Comparison of ENCODE assay signal across 9 mouse cellular contexts in genomic region chr2:14608606-14609005, GRCm38 (mm10). TPM values are rescaled to one million over a fixed set of nuclear protein-coding genes. Genes with fewer than 3 reads are reported as not detected.
A peak's percentile ranks its signal among the peaks of the same experiment; 100 is the strongest.
DNase-seq lines count a peak whose midpoint lies in the region; ATAC-seq and TF ChIP-seq lines count a peak whose summit lies in the region.
"Had no signal": no experiment of that assay in that cellular context is flagged by ENCODE, and none has a peak within 500 bp of the region (broad histone marks: within the 10 kb centered on the region; RNA-seq: fewer than 3 reads in every experiment).

No protein-coding gene starts in this region.

- ATAC-seq in midbrain, embryonic 12.5 days (ENCODE audit: low FRiP score, low read depth), result 0 out of 2 replicates have a peak, but pooled peaks have one; percentile 3
- no peak for ATAC-seq in midbrain, embryonic 15.5 days (replicated peaks)
- ATAC-seq in midbrain, postnatal 0 days (ENCODE audit: low FRiP score), result no peak
- no peak for ATAC-seq in kidney, embryonic 14.5 days (ENCODE audit: low FRiP score, low TSS enrichment)

- intact Hi-C loops in heart, adult 2 months (cut with DNase I), result loop anchor here (1.0 to 10.0 kb wide), 4 partner anchors 34 to 216 kb away; no protein-coding TSS in a partner anchor
- intact Hi-C loops in heart, postnatal 25 days (cut with DNase I), result loop anchor here (2.0 to 10.0 kb wide), 2 partner anchors 32 to 114 kb away; no protein-coding TSS in a partner anchor

- no peak overlapping the region for H3K4me2 ChIP-seq in midbrain, embryonic 12.5 days (replicated peaks)
- no peak overlapping the region for H3K4me2 ChIP-seq in midbrain, embryonic 15.5 days
- no peak overlapping the region for H3K4me2 ChIP-seq in midbrain, postnatal 0 days (ENCODE audit: low read depth, low read length, poor library complexity, severe bottlenecking)
- no peak overlapping the region for H3K4me2 ChIP-seq in kidney, embryonic 14.5 days (replicated peaks; ENCODE audit: low read depth, low read length)

- H3K9ac ChIP-seq in midbrain, embryonic 12.5 days (replicated peaks), result no peak overlapping the region
- no peak overlapping the region for H3K9ac ChIP-seq in midbrain, embryonic 15.5 days
- H3K9ac ChIP-seq in heart, adult 2 months (ENCODE audit: low read depth, low read length), result no peak overlapping the region
- no peak overlapping the region for H3K9ac ChIP-seq in midbrain, postnatal 0 days (replicated peaks; ENCODE audit: low read length, poor library complexity, severe bottlenecking)
- no peak overlapping the region for H3K9ac ChIP-seq in kidney, embryonic 14.5 days (ENCODE audit: low read depth, low read length)

- H3K27ac ChIP-seq in midbrain, embryonic 12.5 days (replicated peaks), result no peak overlapping the region
- H3K27ac ChIP-seq in midbrain, embryonic 15.5 days, result no peak overlapping the region
- peak overlapping the region; percentile 20; the same call in 1 of the 2 replicates for H3K27ac ChIP-seq in heart, adult 2 months
- no peak overlapping the region for H3K27ac ChIP-seq in midbrain, postnatal 0 days (ENCODE audit: low read depth, low read length)
- H3K27ac ChIP-seq in kidney, embryonic 14.5 days (ENCODE audit: low read depth, low read length), result no peak overlapping the region

- WGBS in midbrain, embryonic 12.5 days, result 34% methylated on average over 4 of the region's 4 CpGs
- WGBS in midbrain, embryonic 15.5 days, result 37% methylated on average over 4 of the region's 4 CpGs
- WGBS in heart, adult 2 months, result 27% methylated on average over 4 of the region's 4 CpGs
- WGBS in midbrain, postnatal 0 days, result 41% methylated on average over 4 of the region's 4 CpGs
- WGBS in kidney, embryonic 14.5 days, result 73% methylated on average over 4 of the region's 4 CpGs

- H3K36me3 ChIP-seq in midbrain, embryonic 12.5 days, result no peaks in the 10 kb centered on the region
- no peaks in the 10 kb centered on the region for H3K36me3 ChIP-seq in midbrain, embryonic 15.5 days (replicated peaks)
- no peaks in the 10 kb centered on the region for H3K36me3 ChIP-seq in heart, adult 2 months (ENCODE audit: control insufficient read depth, insufficient read depth, low read length)
- H3K36me3 ChIP-seq in midbrain, postnatal 0 days (ENCODE audit: insufficient read depth, low read length), result no peaks in the 10 kb centered on the region
- H3K36me3 ChIP-seq in kidney, embryonic 14.5 days (ENCODE audit: control insufficient read depth, insufficient read depth, low read length), result no peaks in the 10 kb centered on the region
- H3K36me3 ChIP-seq: G1E had no signal

- TF ChIP-seq EP300 in heart, adult 2 months (IDR thresholded peaks at IDR 0.05; ENCODE audit: insufficient read depth, low read depth, low read length), result 0 out of 2 replicates have a peak, but pooled peaks have one; percentile 24

- H3K4me1 ChIP-seq in midbrain, embryonic 12.5 days, result peaks cover 18% of the 10 kb centered on the region
- H3K4me1 ChIP-seq in midbrain, embryonic 15.5 days, result peaks cover 20% of the 10 kb centered on the region
- no peaks in the 10 kb centered on the region; the same call in none of the 2 replicates for H3K4me1 ChIP-seq in heart, adult 2 months (ENCODE audit: control insufficient read depth, insufficient read depth, low read length)
- H3K4me1 ChIP-seq in midbrain, postnatal 0 days (ENCODE audit: insufficient read depth, low read length), result no peaks in the 10 kb centered on the region
- H3K4me1 ChIP-seq in kidney, embryonic 14.5 days (ENCODE audit: control insufficient read depth, insufficient read depth, low read length), result no peaks in the 10 kb centered on the region

- no peaks in the 10 kb centered on the region for H3K79me2 ChIP-seq in heart, adult 2 months (replicated peaks; ENCODE audit: control insufficient read depth, insufficient read depth, low read length)

- no peaks in the 10 kb centered on the region for H3K9me3 ChIP-seq in midbrain, embryonic 12.5 days
- no peaks in the 10 kb centered on the region for H3K9me3 ChIP-seq in midbrain, embryonic 15.5 days
- H3K9me3 ChIP-seq in midbrain, postnatal 0 days (ENCODE audit: low read length), result no peaks in the 10 kb centered on the region
- H3K9me3 ChIP-seq in kidney, embryonic 14.5 days (ENCODE audit: control insufficient read depth, low read length), result no peaks in the 10 kb centered on the region
- H3K9me3 ChIP-seq: G1E had no signal

- H3K4me3 ChIP-seq in midbrain, embryonic 12.5 days, result no peak overlapping the region
- H3K4me3 ChIP-seq in midbrain, embryonic 15.5 days, result no peak overlapping the region
- no peak overlapping the region for H3K4me3 ChIP-seq in heart, adult 2 months
- no peak overlapping the region for H3K4me3 ChIP-seq in midbrain, postnatal 0 days (ENCODE audit: low read depth, low read length)
- H3K4me3 ChIP-seq in kidney, embryonic 14.5 days (ENCODE audit: low read length), result no peak overlapping the region

- peaks cover 30% of the 10 kb centered on the region for H3K27me3 ChIP-seq in midbrain, embryonic 12.5 days
- 0 out of 2 replicates have a peak, but pooled peaks cover 6% of the 10 kb centered on the region for H3K27me3 ChIP-seq in midbrain, embryonic 15.5 days (replicated peaks)
- H3K27me3 ChIP-seq in heart, adult 2 months (ENCODE audit: control insufficient read depth, insufficient read depth, low read length), result no peaks in the 10 kb centered on the region
- no peaks in the 10 kb centered on the region; the same call in 1 of the 2 replicates for H3K27me3 ChIP-seq in midbrain, postnatal 0 days (ENCODE audit: insufficient read depth, low read length)
- H3K27me3 ChIP-seq in kidney, embryonic 14.5 days (ENCODE audit: control insufficient read depth, insufficient read depth, low read length), result 0 out of 2 replicates have a peak, but pooled peaks cover 3% of the 10 kb centered on the region

- no peak for TF ChIP-seq CTCF in heart, adult 2 months (IDR thresholded peaks at IDR 0.05)
- no peak for TF ChIP-seq CTCF in midbrain, postnatal 0 days (IDR thresholded peaks at IDR 0.05)

- TF ChIP-seq POLR2A in heart, adult 2 months (IDR thresholded peaks at IDR 0.05; ENCODE audit: insufficient read depth, low read depth, low read length), result no peak

- DNase-seq in heart, adult 2 months, result peak; percentile 25 to 71
- peak; percentile 12 for DNase-seq in heart, postnatal 25 days (ENCODE audit: low spot score)
- DNase-seq in midbrain, postnatal 0 days (ENCODE audit: low spot score), result peak; percentile 40
- no peak for DNase-seq in Muller cell, postnatal 12 days (ENCODE audit: inconsistent ontology term)
- DNase-seq: spleen, adult 18-20 months had no signal

RNA-seq across cellular contexts. Expression of gene Cacnb2, which starts 5.7 kb away (rescaled TPM):
- 2.2 and 2.7 TPM in 2 replicates for polyA plus RNA-seq in midbrain, embryonic 12.5 days (2016; fragmentation: Nextera tagmentation; extraction: Ambion mirVana)
- 8.2 and 8.6 TPM in 2 replicates for polyA plus RNA-seq in midbrain, embryonic 15.5 days (2015; fragmentation: Nextera tagmentation; extraction: Ambion mirVana)
- 10 to 100 TPM; 72.2 to 77.9 TPM for total RNA-seq in heart, adult 2 months (2021)
- polyA plus RNA-seq in heart, adult 2 months (2012; rRNA removed), result 32.7 and 51.4 TPM in 2 replicates
- 10 to 100 TPM; 55.1 to 80.7 TPM for total RNA-seq in heart, postnatal 25 days (2021)
- 28.7 and 37.5 TPM in 2 replicates for total RNA-seq in midbrain, postnatal 0 days (2014; rRNA removed)
- polyA plus RNA-seq in midbrain, postnatal 0 days (2015; fragmentation: Nextera tagmentation; extraction: Ambion mirVana), result 8.1 and 10.9 TPM in 2 replicates
- polyA plus RNA-seq in kidney, embryonic 14.5 days (2014; fragmentation: Nextera tagmentation; extraction: Ambion mirVana), result 1.2 and 1.7 TPM in 2 replicates
- polyA plus RNA-seq: G1E had no signal
